Mouse (Mus musculus): ENCODE measurements around the gene Tbc1d10c.
A peak's percentile ranks its signal among the peaks of the same experiment; 100 is the strongest.

Gene Tbc1d10c

GRCm38 (mm10) chr19:4156771-4157170, 34.3 kb downstream of the Tbc1d10c start:
- DNase-seq = no peak

GRCm38 (mm10) chr19:4156073-4156579, 35.0 kb downstream of the Tbc1d10c start:
- no peak for DNase-seq

- peak; percentile 56 to 57 for DNase-seq
Observed at GRCm38 (mm10) chr19:4155223-4156072, 35.6 kb downstream of the Tbc1d10c start.

GRCm38 (mm10) chr19:4154437-4155222, 36.5 kb downstream of the Tbc1d10c start:
- peak; percentile 67 for DNase-seq

- DNase-seq = no peak
Observed at GRCm38 (mm10) chr19:4153232-4153654, 37.8 kb downstream of the Tbc1d10c start, which contains the start of gene Ptprcap. TSS of gene Ptprcap (plus strand) at chr19:4153604.

GRCm38 (mm10) chr19:4152445-4153231, 38.4 kb downstream of the Tbc1d10c start:
- no peak for DNase-seq

- no peak for DNase-seq
Observed at GRCm38 (mm10) chr19:4151898-4152297, 39.2 kb downstream of the Tbc1d10c start.

- DNase-seq = no peak
Observed at GRCm38 (mm10) chr19:4151488-4151860, 39.6 kb downstream of the Tbc1d10c start.

- no peak for DNase-seq
Observed at GRCm38 (mm10) chr19:4150567-4151487, 40.3 kb downstream of the Tbc1d10c start.

GRCm38 (mm10) chr19:4149764-4150461, 41.2 kb downstream of the Tbc1d10c start:
- DNase-seq = no peak

GRCm38 (mm10) chr19:4149283-4149682, 41.8 kb downstream of the Tbc1d10c start:
- no peak for DNase-seq

- DNase-seq = peak; percentile 38 to 39
Observed at GRCm38 (mm10) chr19:4148819-4149218, 42.3 kb downstream of the Tbc1d10c start.

- peak; percentile 92 to 93 for DNase-seq
Observed at GRCm38 (mm10) chr19:4148491-4148806, 42.6 kb downstream of the Tbc1d10c start, which contains the start of gene Coro1b. TSS of gene Coro1b (plus strand) at chr19:4148619.

GRCm38 (mm10) chr19:4147782-4148490, 43.1 kb downstream of the Tbc1d10c start:
- DNase-seq = no peak

- no peak for DNase-seq
Observed at GRCm38 (mm10) chr19:4147022-4147405, 44.1 kb downstream of the Tbc1d10c start.

- DNase-seq = no peak
Observed at GRCm38 (mm10) chr19:4146366-4147021, 44.6 kb downstream of the Tbc1d10c start.

GRCm38 (mm10) chr19:4145936-4146335, 45.1 kb downstream of the Tbc1d10c start:
- DNase-seq = no peak

- peak; percentile 66 to 70 for DNase-seq
Observed at GRCm38 (mm10) chr19:4144550-4145498, 46.3 kb downstream of the Tbc1d10c start.
